8 mouse cellular contexts compared by ENCODE assay signal in the genomic region with DNA sequence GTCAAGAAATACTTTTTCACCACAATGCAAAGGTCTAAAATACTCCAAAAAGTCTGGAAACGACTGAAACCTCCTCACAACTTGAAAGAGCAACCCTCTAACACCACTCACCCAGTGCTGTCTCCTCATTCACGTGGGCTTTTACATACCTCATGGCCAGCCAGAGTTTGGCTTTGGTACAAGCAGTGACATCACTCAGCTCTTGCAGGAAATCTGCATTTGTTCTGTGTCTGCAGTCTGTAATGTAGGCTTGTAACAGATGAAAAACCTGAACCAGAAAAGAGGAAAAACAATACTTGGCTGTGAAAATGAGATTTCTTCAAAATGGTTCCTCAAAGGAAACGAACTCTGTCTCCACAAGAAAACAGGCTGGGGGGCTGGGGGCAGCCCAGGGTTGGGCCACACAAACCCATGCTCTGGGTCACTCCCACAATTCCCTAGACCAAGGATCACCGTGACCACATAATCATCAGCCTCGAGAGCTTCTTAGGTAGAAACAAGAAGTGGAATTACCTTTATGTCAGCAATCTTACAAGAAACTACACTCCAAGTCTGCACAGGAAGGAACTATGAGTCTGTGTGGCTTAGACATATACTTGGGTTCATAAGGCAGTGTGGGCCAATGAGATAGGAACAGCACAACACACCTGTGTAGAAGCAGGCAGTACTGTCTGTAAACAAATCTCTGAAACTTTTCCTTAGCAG.
DNase-seq lines count a peak whose midpoint lies in the region; ATAC-seq and TF ChIP-seq lines count a peak whose summit lies in the region.

No protein-coding gene starts in this region.

- no peak for DNase-seq in intestine, embryonic 14.5 days (ENCODE audit: low spot score)
- DNase-seq in CD4-positive helper T cell, adult 2 months (ENCODE audit: low read depth, low spot score), result peak; percentile 45
- DNase-seq in brain, adult 2 months (ENCODE audit: low read depth, low spot score), result peak; percentile 89
- DNase-seq in left cerebral cortex, adult 18-20 months (ENCODE audit: low spot score in 2 of 2), result peak; percentile 61 to 67
- no peak for DNase-seq in hindbrain, embryonic 11.5 days (ENCODE audit: low spot score)
- no peak for DNase-seq in forebrain, embryonic 10.5 days (ENCODE audit: extremely low spot score, low spot score)

- H3K36me3 ChIP-seq in intestine, embryonic 14.5 days (ENCODE audit: control insufficient read depth, insufficient read depth, low read length), result no peaks in the 10 kb centered on the region
- no peaks in the 10 kb centered on the region for H3K36me3 ChIP-seq in intestine, postnatal 0 days (ENCODE audit: control insufficient read depth, insufficient read depth)
- H3K36me3 ChIP-seq in stomach, embryonic 16.5 days (ENCODE audit: control insufficient read depth, insufficient read depth, low read length), result no peaks in the 10 kb centered on the region
- H3K36me3 ChIP-seq in hindbrain, embryonic 11.5 days (ENCODE audit: control insufficient read depth, insufficient read depth, low read length), result no peaks in the 10 kb centered on the region
- peaks cover 32% of the 10 kb centered on the region for H3K36me3 ChIP-seq in forebrain, embryonic 10.5 days (replicated peaks)

- H3K4me2 ChIP-seq in intestine, embryonic 14.5 days (ENCODE audit: low read length), result no peak overlapping the region
- no peak overlapping the region for H3K4me2 ChIP-seq in intestine, postnatal 0 days (replicated peaks; ENCODE audit: low read depth)
- no peak overlapping the region for H3K4me2 ChIP-seq in stomach, embryonic 16.5 days (ENCODE audit: low read depth, low read length)
- no peak overlapping the region for H3K4me2 ChIP-seq in hindbrain, embryonic 11.5 days (replicated peaks; ENCODE audit: low read depth, low read length)

- H3K9ac ChIP-seq in intestine, embryonic 14.5 days (ENCODE audit: low read length), result no peak overlapping the region
- H3K9ac ChIP-seq in intestine, postnatal 0 days (ENCODE audit: low read depth, low read length), result no peak overlapping the region
- no peak overlapping the region for H3K9ac ChIP-seq in stomach, embryonic 16.5 days (ENCODE audit: low read length)
- no peak overlapping the region for H3K9ac ChIP-seq in hindbrain, embryonic 11.5 days (ENCODE audit: low read depth, low read length)

- H3K27me3 ChIP-seq in intestine, embryonic 14.5 days (replicated peaks; ENCODE audit: control insufficient read depth, insufficient read depth, low read length), result no peaks in the 10 kb centered on the region
- H3K27me3 ChIP-seq in intestine, postnatal 0 days (replicated peaks; ENCODE audit: control insufficient read depth, insufficient read depth, low read length), result no peaks in the 10 kb centered on the region
- H3K27me3 ChIP-seq in stomach, embryonic 16.5 days (ENCODE audit: control insufficient read depth, insufficient read depth, low read length), result no peaks in the 10 kb centered on the region
- H3K27me3 ChIP-seq in hindbrain, embryonic 11.5 days (ENCODE audit: control insufficient read depth, insufficient read depth, low read length), result no peaks in the 10 kb centered on the region
- no peaks in the 10 kb centered on the region for H3K27me3 ChIP-seq in forebrain, embryonic 10.5 days (ENCODE audit: poor library complexity, severe bottlenecking)

- no peak overlapping the region for H3K4me3 ChIP-seq in intestine, embryonic 14.5 days (ENCODE audit: low read depth, low read length)
- no peak overlapping the region for H3K4me3 ChIP-seq in intestine, postnatal 0 days (ENCODE audit: low read depth, low read length)
- no peak overlapping the region for H3K4me3 ChIP-seq in stomach, embryonic 16.5 days (replicated peaks; ENCODE audit: low read length)
- H3K4me3 ChIP-seq in hindbrain, embryonic 11.5 days (ENCODE audit: low read depth, low read length), result no peak overlapping the region
- H3K4me3 ChIP-seq in forebrain, embryonic 10.5 days, result no peak overlapping the region

- peaks cover 38% of the 10 kb centered on the region for H3K4me1 ChIP-seq in intestine, embryonic 14.5 days (replicated peaks; ENCODE audit: control insufficient read depth, insufficient read depth, low read length)
- no peaks in the 10 kb centered on the region for H3K4me1 ChIP-seq in intestine, postnatal 0 days (replicated peaks; ENCODE audit: control insufficient read depth, insufficient read depth, low read length)
- peaks cover 38% of the 10 kb centered on the region for H3K4me1 ChIP-seq in stomach, embryonic 16.5 days (ENCODE audit: control insufficient read depth, insufficient read depth, low read length)
- no peaks in the 10 kb centered on the region for H3K4me1 ChIP-seq in hindbrain, embryonic 11.5 days (replicated peaks; ENCODE audit: control insufficient read depth, insufficient read depth, low read length)
- peaks cover 15% of the 10 kb centered on the region for H3K4me1 ChIP-seq in forebrain, embryonic 10.5 days

- no peaks in the 10 kb centered on the region for H3K9me3 ChIP-seq in intestine, embryonic 14.5 days (ENCODE audit: control insufficient read depth, low read length)
- no peaks in the 10 kb centered on the region for H3K9me3 ChIP-seq in intestine, postnatal 0 days (ENCODE audit: control insufficient read depth)
- no peaks in the 10 kb centered on the region for H3K9me3 ChIP-seq in stomach, embryonic 16.5 days (replicated peaks; ENCODE audit: control insufficient read depth, low read length)
- H3K9me3 ChIP-seq in hindbrain, embryonic 11.5 days (ENCODE audit: control insufficient read depth, low read length), result no peaks in the 10 kb centered on the region
- H3K9me3 ChIP-seq in forebrain, embryonic 10.5 days, result no peaks in the 10 kb centered on the region

- TF ChIP-seq CTCF in intestine, postnatal 0 days (IDR thresholded peaks at IDR 0.05; ENCODE audit: low read depth), result no peak

- 45% methylated on average over 5 of the region's 5 CpGs for WGBS in intestine, embryonic 14.5 days
- WGBS in intestine, postnatal 0 days, result 60% methylated on average over 5 of the region's 5 CpGs
- 41% methylated on average over 5 of the region's 5 CpGs for WGBS in stomach, embryonic 16.5 days
- 88% methylated on average over 5 of the region's 5 CpGs for WGBS in hindbrain, embryonic 11.5 days
- 87% methylated on average over 5 of the region's 5 CpGs for WGBS in forebrain, embryonic 10.5 days

- peak overlapping the region; percentile 48 for H3K27ac ChIP-seq in intestine, embryonic 14.5 days (ENCODE audit: low read depth)
- H3K27ac ChIP-seq in intestine, postnatal 0 days (ENCODE audit: low read depth, low read length), result no peak overlapping the region
- peak overlapping the region; percentile 61 for H3K27ac ChIP-seq in stomach, embryonic 16.5 days (ENCODE audit: low read length)
- no peak overlapping the region for H3K27ac ChIP-seq in hindbrain, embryonic 11.5 days (ENCODE audit: low read depth, low read length)
- H3K27ac ChIP-seq in forebrain, embryonic 10.5 days, result no peak overlapping the region

- ATAC-seq in intestine, embryonic 14.5 days (replicated peaks; ENCODE audit: low FRiP score, low TSS enrichment, low read depth), result no peak; the same call in 1 of the 2 replicates
- no peak for ATAC-seq in intestine, postnatal 0 days
- peak; percentile 57; the same call in 1 of the 2 replicates for ATAC-seq in stomach, embryonic 16.5 days (ENCODE audit: insufficient read depth, low FRiP score)
- no peak for ATAC-seq in hindbrain, embryonic 11.5 days (ENCODE audit: low FRiP score)

Comparison
In these comparisons a context has a peak if more than half of its experiments do, and no peak if none do; other contexts are left out.
1. H3K27ac ChIP-seq: peak in intestine, embryonic 14.5 days (single experiment) and stomach, embryonic 16.5 days (single experiment); none in intestine, postnatal 0 days (single experiment), hindbrain, embryonic 11.5 days (single experiment) and forebrain, embryonic 10.5 days (single experiment).
2. DNase-seq: peak in CD4-positive helper T cell, adult 2 months (single experiment), brain, adult 2 months (single experiment) and left cerebral cortex, adult 18-20 months (2 of 2); none in intestine, embryonic 14.5 days (single experiment), hindbrain, embryonic 11.5 days (single experiment) and forebrain, embryonic 10.5 days (single experiment).